Mouse (Mus musculus): Measurements from ENCODE around the gene Wdr60. TPM values are rescaled to one million over a fixed set of nuclear protein-coding genes. Genes with fewer than 3 reads are reported as not detected.

The Wdr60 gene
- polyA plus RNA-seq, 1 experiment from 2014 or later, result 9.3 TPM

- no peak overlapping the region for H3K9ac ChIP-seq (ENCODE audit: low read depth, low read length)
- WGBS (ENCODE audit: insufficient replicate concordance), result 79% methylated on average over 5 of the region's 5 CpGs
- H3K4me3 ChIP-seq (ENCODE audit: low read depth, low read length), result no peak overlapping the region
Measured at GRCm38 (mm10) chr12:116159223-116159622, 103.6 kb downstream of the Wdr60 start.

DNA sequence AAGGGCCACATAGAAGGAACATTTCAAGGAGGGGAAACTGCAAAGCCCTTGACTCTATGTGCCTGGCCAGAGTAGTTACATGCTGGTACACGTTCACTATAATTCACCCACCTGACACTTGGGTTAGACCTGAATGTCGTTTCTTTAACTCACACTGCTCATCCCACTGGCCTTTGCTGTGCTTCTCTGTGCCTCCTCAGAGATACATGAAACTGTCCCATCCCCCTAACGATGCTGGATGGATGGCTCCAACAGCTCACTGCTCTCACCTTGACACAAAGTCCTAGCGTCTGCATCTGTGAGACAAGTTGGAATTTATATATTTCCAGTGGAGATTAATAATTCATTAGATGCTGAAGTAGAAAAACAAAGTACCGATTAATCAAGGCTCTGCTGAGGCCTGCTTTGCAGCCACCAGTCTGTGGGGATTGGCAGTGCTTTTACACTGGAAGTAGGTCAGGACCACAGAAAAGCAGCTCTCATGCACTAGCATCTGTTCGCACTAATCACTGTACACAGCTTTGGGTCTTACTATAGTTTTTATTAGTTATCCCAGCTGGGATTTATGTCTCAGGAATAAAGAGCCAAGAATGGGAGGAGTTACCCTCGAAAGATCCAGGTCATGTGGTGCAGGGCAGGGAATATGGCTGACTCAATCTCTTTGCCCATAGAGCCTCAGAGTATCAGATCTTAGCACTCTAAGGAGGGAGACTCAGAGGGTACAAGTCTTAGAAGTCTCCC lies 105.9 kb downstream of the Wdr60 start:
- Histone ChIP-seq H3K9me3 (replicated peaks; ENCODE audit: control insufficient read depth, low read length) (no peaks in the 10 kb centered on the region), H3K27me3 (ENCODE audit: control insufficient read depth, insufficient read depth, low read length) (no peaks in the 10 kb centered on the region), H3K9ac (ENCODE audit: low read depth, low read length) (no peak overlapping the region), H3K4me1 (ENCODE audit: control insufficient read depth, insufficient read depth, low read length) (no peaks in the 10 kb centered on the region), H3K4me2 (no peak overlapping the region), H3K36me3 (ENCODE audit: control insufficient read depth, insufficient read depth, low read length) (no peaks in the 10 kb centered on the region), H3K4me3 (ENCODE audit: low read depth, low read length) (no peak overlapping the region), H3K27ac (ENCODE audit: low read depth, low read length) (no peak overlapping the region)
- WGBS (ENCODE audit: insufficient replicate concordance), result 77% methylated on average over 7 of the region's 7 CpGs
- no peak for ATAC-seq (replicated peaks; ENCODE audit: insufficient number of reproducible peaks, low FRiP score, low TSS enrichment)

More at GRCm38 (mm10) chr12:116159223-116159622, 103.6 kb downstream of the Wdr60 start:
- Histone ChIP-seq H3K9me3 (replicated peaks; ENCODE audit: control insufficient read depth, low read length) (no peaks in the 10 kb centered on the region), H3K36me3 (ENCODE audit: control insufficient read depth, insufficient read depth, low read length) (no peaks in the 10 kb centered on the region), H3K27me3 (ENCODE audit: control insufficient read depth, insufficient read depth, low read length) (no peaks in the 10 kb centered on the region), H3K4me2 (no peak overlapping the region), H3K4me1 (ENCODE audit: control insufficient read depth, insufficient read depth, low read length) (no peaks in the 10 kb centered on the region), H3K27ac (ENCODE audit: low read depth, low read length) (no peak overlapping the region)
- ATAC-seq (replicated peaks; ENCODE audit: insufficient number of reproducible peaks, low FRiP score, low TSS enrichment), result no peak

Small RNA genes within 50 kb of the gene (microRNA-seq; reads per million reads assigned to microRNA genes)
- not detected for gene Gm23190 (ENCODE audit: borderline number of aligned reads)

Other genes starting within 250 kb of the Wdr60 start
- gene Zfp386, start 215.3 kb downstream of the Wdr60 start, polyA plus RNA-seq (2014; fragmentation: Nextera tagmentation; extraction: Ambion mirVana), result 31.2 and 34.7 TPM in 2 replicates
- 1.3 and 2.7 TPM in 2 replicates for gene Vipr2, start 185.3 kb downstream of the Wdr60 start, polyA plus RNA-seq (2014; fragmentation: Nextera tagmentation; extraction: Ambion mirVana)
- not detected in 2 replicates for gene Gm11027, start 12.4 kb upstream of the Wdr60 start, polyA plus RNA-seq (2014; fragmentation: Nextera tagmentation; extraction: Ambion mirVana)
- gene Esyt2, start 18.2 kb upstream of the Wdr60 start, polyA plus RNA-seq (2014; fragmentation: Nextera tagmentation; extraction: Ambion mirVana), result 15.7 and 16.6 TPM in 2 replicates
- 26.1 and 33.8 TPM in 2 replicates for gene Ncapg2, start 142.4 kb upstream of the Wdr60 start, polyA plus RNA-seq (2014; fragmentation: Nextera tagmentation; extraction: Ambion mirVana)
- gene Ptprn2, start 222.7 kb upstream of the Wdr60 start, polyA plus RNA-seq (2014; fragmentation: Nextera tagmentation; extraction: Ambion mirVana), result 0.07 TPM in 1 of 2 replicates, not detected in the other

All from heart, embryonic 11.5 days (tissue).